Mouse (Mus musculus) embryonic facial prominence, embryonic 11.5 days (tissue): ENCODE results near the gene Gen1. TPM values are rescaled to one million over a fixed set of nuclear protein-coding genes. Genes with fewer than 3 reads are reported as not detected.

ENCODE experiments used
- ATAC-seq: fragments of 200-750 bp; cut with Nextera tagmentation; replicated peaks from 2 replicates; pipeline ENCODE4 v1.8.0; 2017; ENCODE audit warnings: low read depth; ENCODE audit not compliant: insufficient number of reproducible peaks, low FRiP score, low TSS enrichment
- DNase-seq: peaks from one replicate; pipeline ENCODE4 v3.0.0-alpha.2; 2015; ENCODE audit warnings: low spot score
- H3K27ac ChIP-seq: fragments of 300-500 bp; sonication (generic); replicated peaks from 2 replicates; pipeline ENCODE4 v1.5.1; 2014; ENCODE audit warnings: mild to moderate bottlenecking, low read depth, low read length, control low read depth
- H3K27me3 ChIP-seq: fragments of 300-500 bp; sonication (generic); 2 replicates; pipeline ENCODE4 v1.6.1; 2014; ENCODE audit warnings: mild to moderate bottlenecking, low read length, moderate library complexity, mixed read lengths; ENCODE audit not compliant: control insufficient read depth, insufficient read depth
- H3K36me3 ChIP-seq: fragments of 300-500 bp; sonication (generic); replicated peaks from 2 replicates; pipeline ENCODE4 v1.6.1; 2014; ENCODE audit warnings: low read depth, mild to moderate bottlenecking, low read length, moderate library complexity, mixed read lengths; ENCODE audit not compliant: control insufficient read depth, insufficient read depth
- H3K4me1 ChIP-seq: fragments of 300-500 bp; sonication (generic); 2 replicates; pipeline ENCODE4 v1.6.1; 2014; ENCODE audit warnings: low read length, mixed read lengths; ENCODE audit not compliant: control insufficient read depth, insufficient read depth
- H3K4me2 ChIP-seq: fragments of 300-500 bp; sonication (generic); 2 replicates; pipeline ENCODE4 v1.6.1; 2014; ENCODE audit warnings: low read depth, mild to moderate bottlenecking, control low read depth, low read length, moderate library complexity
- H3K4me3 ChIP-seq: fragments of 300-500 bp; sonication (generic); 2 replicates; pipeline ENCODE4 v1.5.1; 2014; ENCODE audit warnings: low read depth, low read length, control low read depth
- H3K9ac ChIP-seq: fragments of 300-500 bp; sonication (generic); replicated peaks from 2 replicates; pipeline ENCODE4 v1.6.1; 2014; ENCODE audit warnings: mild to moderate bottlenecking, control low read depth, low read length
- H3K9me3 ChIP-seq: fragments of 300-500 bp; sonication (generic); replicated peaks from 2 replicates; pipeline ENCODE4 v1.6.1; 2016; ENCODE audit warnings: mild to moderate bottlenecking, low read length, inconsistent platforms, mixed read lengths; ENCODE audit not compliant: control insufficient read depth
- WGBS: fragments of 180-500 bp; shearing (Covaris S2); extraction: QIAGEN DNeasy Blood & Tissue Kit; methylation state at CpG from one replicate; pipeline ENCODE4 v1.1.7; 2014; 5-methylcytosine and 5-hydroxymethylcytosine counted together
- polyA plus RNA-seq: library from polyadenylated mRNA; unstranded; fragments of >200 nt; fragmentation: Nextera tagmentation; extraction: Ambion mirVana; gene quantifications from 2 replicates; pipeline ENCODE4 v1.2.1, GENCODE M21; 2014

The Gen1 gene
- polyA plus RNA-seq, 1 experiment from 2014 or later = 16.8 TPM

- no peaks in the 10 kb centered on the region for H3K9me3 ChIP-seq
- no peak overlapping the region for H3K4me2 ChIP-seq
- no peaks in the 10 kb centered on the region for H3K4me1 ChIP-seq
- ATAC-seq (no peak), DNase-seq (no peak)
- no peak overlapping the region for H3K9ac ChIP-seq
- H3K36me3 ChIP-seq = no peaks in the 10 kb centered on the region
- WGBS = 57% methylated on average over 3 of the region's 3 CpGs
- H3K27ac ChIP-seq = no peak overlapping the region
- H3K4me3 ChIP-seq = no peak overlapping the region
- H3K27me3 ChIP-seq = no peaks in the 10 kb centered on the region
Measured at GRCm38 (mm10) chr12:11222566-11222965, 43.0 kb downstream of the Gen1 start.

GRCm38 (mm10) chr12:11221524-11222330, 43.9 kb downstream of the Gen1 start:
- Histone ChIP-seq H3K4me1 (no peaks in the 10 kb centered on the region), H3K4me3 (no peak overlapping the region), H3K9me3 (no peaks in the 10 kb centered on the region), H3K27ac (no peak overlapping the region; the same call in 1 of the 2 replicates), H3K9ac (no peak overlapping the region), H3K4me2 (no peak overlapping the region), H3K27me3 (no peaks in the 10 kb centered on the region), H3K36me3 (no peaks in the 10 kb centered on the region)
- peak; percentile 36 for DNase-seq
- ATAC-seq = 0 out of 2 replicates have a peak, but pooled peaks have one; percentile 61
- WGBS = 63% methylated on average over 20 of the region's 20 CpGs

GRCm38 (mm10) chr12:11217726-11218250, 47.8 kb downstream of the Gen1 start:
- no peaks in the 10 kb centered on the region for H3K9me3 ChIP-seq
- ATAC-seq = no peak
- WGBS = 78% methylated on average over 7 of the region's 7 CpGs
- H3K9ac ChIP-seq = no peak overlapping the region
- no peaks in the 10 kb centered on the region for H3K27me3 ChIP-seq
- no peaks in the 10 kb centered on the region for H3K36me3 ChIP-seq
- H3K27ac ChIP-seq = no peak overlapping the region
- no peak overlapping the region for H3K4me2 ChIP-seq
- H3K4me3 ChIP-seq = no peak overlapping the region
- no peak for DNase-seq
- no peaks in the 10 kb centered on the region for H3K4me1 ChIP-seq

DNA sequence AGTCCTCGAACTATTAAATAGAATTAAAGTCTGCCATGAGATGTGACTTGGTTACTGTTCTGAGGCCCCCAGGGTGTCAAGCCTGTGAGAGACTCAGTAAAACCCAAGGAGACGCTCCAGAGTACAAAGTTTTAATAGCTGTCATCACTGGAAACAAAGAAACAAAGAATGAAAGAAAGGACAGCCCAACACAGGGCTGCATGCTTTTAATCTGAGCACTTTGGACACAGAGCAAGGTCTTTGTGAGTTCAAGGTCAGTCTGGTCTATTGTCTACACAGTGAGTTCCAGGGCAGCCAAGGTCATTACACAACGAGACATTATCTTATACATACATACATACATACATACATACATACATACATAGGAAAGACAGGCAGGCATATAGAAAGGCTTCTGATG, 49.1 kb downstream of the Gen1 start:
- Histone ChIP-seq H3K27me3 (no peaks in the 10 kb centered on the region), H3K4me1 (no peaks in the 10 kb centered on the region), H3K4me3 (no peak overlapping the region), H3K4me2 (no peak overlapping the region), H3K9ac (no peak overlapping the region), H3K9me3 (no peaks in the 10 kb centered on the region), H3K36me3 (no peaks in the 10 kb centered on the region), H3K27ac (no peak overlapping the region)
- DNase-seq = no peak
- ATAC-seq = no peak
- WGBS = 77% methylated on average over 3 of the region's 3 CpGs

- Histone ChIP-seq H3K4me3 (no peak overlapping the region), H3K27me3 (no peaks in the 10 kb centered on the region), H3K36me3 (no peaks in the 10 kb centered on the region), H3K4me1 (no peaks in the 10 kb centered on the region), H3K9ac (no peak overlapping the region), H3K4me2 (no peak overlapping the region), H3K9me3 (no peaks in the 10 kb centered on the region), H3K27ac (no peak overlapping the region)
- DNase-seq (no peak), ATAC-seq (no peak)
- WGBS = 84% methylated on average over 2 of the region's 2 CpGs
Measured at GRCm38 (mm10) chr12:11215555-11215954, 50.0 kb downstream of the Gen1 start.

- Histone ChIP-seq H3K9me3 (no peaks in the 10 kb centered on the region), H3K27me3 (no peaks in the 10 kb centered on the region)
Measured at GRCm38 (mm10) chr12:11214776-11215175, 50.8 kb downstream of the Gen1 start.

GRCm38 (mm10) chr12:11212881-11213280, 52.7 kb downstream of the Gen1 start:
- H3K27me3 ChIP-seq = no peaks in the 10 kb centered on the region
- H3K27ac ChIP-seq = no peak overlapping the region
- WGBS = 55% methylated on average over 1 of the region's 1 CpGs
- no peaks in the 10 kb centered on the region for H3K36me3 ChIP-seq
- no peak overlapping the region for H3K4me2 ChIP-seq
- no peak overlapping the region for H3K4me3 ChIP-seq
- DNase-seq (no peak), ATAC-seq (no peak)
- H3K4me1 ChIP-seq = no peaks in the 10 kb centered on the region
- no peaks in the 10 kb centered on the region for H3K9me3 ChIP-seq
- no peak overlapping the region for H3K9ac ChIP-seq

More at GRCm38 (mm10) chr12:11214776-11215175, 50.8 kb downstream of the Gen1 start:
- Histone ChIP-seq H3K4me3 (no peak overlapping the region), H3K36me3 (no peaks in the 10 kb centered on the region), H3K4me1 (no peaks in the 10 kb centered on the region), H3K27ac (no peak overlapping the region), H3K9ac (no peak overlapping the region), H3K4me2 (no peak overlapping the region)
- ATAC-seq (no peak), DNase-seq (no peak)

DNA sequence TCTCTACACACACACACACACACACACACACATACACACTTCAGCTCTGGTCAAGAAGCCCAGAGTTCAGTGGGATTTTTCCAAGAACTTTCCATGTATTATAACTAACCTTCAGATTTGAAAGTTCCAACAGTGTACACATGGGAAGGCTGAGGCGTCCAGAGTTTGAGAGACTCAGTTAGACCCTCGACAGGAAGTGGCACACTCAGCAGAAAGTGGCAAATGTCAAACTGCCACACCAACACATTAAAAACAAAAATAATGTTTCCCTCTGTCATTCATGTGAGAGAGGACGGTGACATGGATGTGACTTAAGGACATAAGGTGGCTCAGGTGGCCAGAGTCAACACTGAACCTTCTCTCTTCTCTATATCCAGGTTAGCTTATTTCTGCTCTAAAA, 55.2 kb downstream of the Gen1 start:
- no peak overlapping the region for H3K27ac ChIP-seq
- no peaks in the 10 kb centered on the region for H3K4me1 ChIP-seq
- no peaks in the 10 kb centered on the region for H3K36me3 ChIP-seq
- no peaks in the 10 kb centered on the region for H3K27me3 ChIP-seq
- no peak for DNase-seq
- no peak overlapping the region for H3K4me3 ChIP-seq
- no peak for ATAC-seq
- H3K4me2 ChIP-seq = no peak overlapping the region
- WGBS = 72% methylated on average over 3 of the region's 3 CpGs
- H3K9me3 ChIP-seq = no peaks in the 10 kb centered on the region
- H3K9ac ChIP-seq = no peak overlapping the region
